Mouse (Mus musculus): ENCODE measurements at regions not wholly inside any gene's neighbourhood (a gene's known extent, or its start where the extent isn't known, plus 50 kb on each side); places are given as distances from the start of the nearest gene placed in this dataset.

DNA sequence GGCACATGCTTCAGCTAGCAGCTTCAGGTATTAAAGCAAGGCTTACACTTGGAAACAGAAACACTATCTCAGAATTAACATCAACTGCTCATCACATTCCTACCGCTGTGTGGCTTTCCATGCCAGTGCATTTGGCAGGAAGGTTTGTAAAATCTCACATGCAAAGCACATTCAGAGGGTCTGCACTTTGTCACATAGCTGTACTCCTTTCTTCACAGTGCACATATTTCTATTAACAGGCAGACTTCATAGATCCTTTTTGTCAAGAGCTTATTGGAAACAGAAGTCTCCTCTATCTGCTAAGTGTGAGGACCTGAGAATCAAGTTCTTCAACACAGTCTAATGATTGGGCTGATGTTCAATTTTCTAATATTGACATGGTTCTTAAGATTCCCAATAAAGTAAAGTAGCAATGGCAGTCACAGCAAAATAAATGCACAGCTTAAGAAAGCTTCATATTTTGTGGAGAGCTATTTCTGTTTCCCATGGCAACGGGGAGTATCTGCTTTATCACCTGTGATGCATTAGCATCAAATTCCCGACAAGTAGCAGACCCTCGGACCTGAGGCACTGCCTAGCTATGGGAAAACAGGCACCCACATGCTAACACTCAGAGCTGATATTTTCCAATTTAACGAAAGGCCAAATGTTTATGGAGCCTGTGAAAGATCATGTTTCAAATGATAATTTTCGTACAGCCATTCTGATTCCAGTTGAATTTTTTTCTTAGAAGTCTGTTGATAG, 876.8 kb upstream of the Igfbp7 start:
- DNase-seq (ENCODE audit: extremely low spot score, low read depth, low spot score) = peak; percentile 24

DNA sequence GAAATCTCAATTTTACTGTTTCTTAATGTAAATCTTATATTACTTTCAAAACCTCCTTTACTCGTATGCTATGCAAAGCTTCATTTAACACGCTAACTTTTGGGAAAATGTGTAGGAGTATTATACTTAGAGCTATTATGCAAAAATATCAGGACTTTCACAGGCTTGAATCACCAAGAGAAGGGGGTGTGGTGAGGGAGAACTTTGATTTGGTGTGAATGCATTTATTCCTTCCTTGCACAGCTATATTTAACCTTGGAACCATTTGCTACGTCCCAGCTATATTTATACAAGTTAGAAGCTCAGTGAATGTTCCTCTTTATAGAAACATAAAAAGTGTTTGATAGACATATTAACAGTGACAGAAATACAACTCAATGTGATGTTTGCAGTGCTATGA, 843.6 kb upstream of the Igfbp7 start:
- DNase-seq (ENCODE audit: extremely low spot score, low read depth, low spot score) = no peak

DNA sequence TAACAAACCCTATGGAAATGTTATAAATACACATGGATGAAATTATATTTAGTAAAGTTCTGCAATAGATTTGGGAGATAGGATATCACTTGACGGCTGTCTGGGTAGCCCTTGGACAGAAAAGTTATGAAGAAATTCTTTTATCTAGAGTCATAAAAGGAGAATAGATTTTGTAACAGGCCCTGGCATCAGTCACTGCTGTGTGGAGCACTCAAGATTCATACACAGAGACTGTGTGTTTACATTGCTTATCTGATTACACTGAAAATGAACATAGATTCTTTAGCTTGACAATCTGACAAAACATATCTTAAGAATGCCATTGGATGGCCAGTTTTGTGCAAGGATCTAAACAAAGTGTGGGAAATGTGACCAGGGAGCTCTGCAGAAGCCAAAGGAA, 805.9 kb upstream of the Igfbp7 start:
- DNase-seq (ENCODE audit: extremely low spot score, low read depth, low spot score) = no peak

Measured in hindlimb bud, embryonic 11.5 days (tissue).